Mouse (Mus musculus) limb, embryonic 12.5 days (tissue): Measurements from ENCODE around the gene Rpn1. TPM values are rescaled to one million over a fixed set of nuclear protein-coding genes. Genes with fewer than 3 reads are reported as not detected.
A peak's percentile ranks its signal among the peaks of the same experiment; 100 is the strongest.

ENCODE experiments used
- ATAC-seq: fragments of 200-750 bp; cut with Nextera tagmentation; 2 replicates; pipeline ENCODE4 v1.8.0; 2017; ENCODE audit warnings: low read depth, moderate TSS enrichment; ENCODE audit not compliant: insufficient number of reproducible peaks, insufficient read depth, low FRiP score, low TSS enrichment
- H3K27ac ChIP-seq: fragments of 300-500 bp; sonication (generic); 2 replicates; pipeline ENCODE4 v1.5.1; 2016; ENCODE audit warnings: mild to moderate bottlenecking, moderate library complexity
- H3K27me3 ChIP-seq: fragments of 300-500 bp; sonication (generic); 2 replicates; pipeline ENCODE4 v1.6.1; 2016; ENCODE audit warnings: mild to moderate bottlenecking, moderate library complexity
- H3K36me3 ChIP-seq: fragments of 300-500 bp; sonication (generic); 2 replicates; pipeline ENCODE4 v1.6.1; 2016; ENCODE audit warnings: mild to moderate bottlenecking, moderate library complexity
- H3K4me1 ChIP-seq: fragments of 300-500 bp; sonication (generic); replicated peaks from 2 replicates; pipeline ENCODE4 v1.6.1; 2016
- H3K4me2 ChIP-seq: fragments of 300-500 bp; sonication (generic); 2 replicates; pipeline ENCODE4 v1.6.1; 2016; ENCODE audit warnings: mild to moderate bottlenecking, moderate library complexity
- H3K4me3 ChIP-seq: fragments of 300-500 bp; sonication (generic); replicated peaks from 2 replicates; pipeline ENCODE4 v1.5.1; 2016; ENCODE audit warnings: mild to moderate bottlenecking
- H3K9ac ChIP-seq: fragments of 300-500 bp; sonication (generic); replicated peaks from 2 replicates; pipeline ENCODE4 v1.6.1; 2016; ENCODE audit warnings: mild to moderate bottlenecking, moderate library complexity
- H3K9me3 ChIP-seq: fragments of 300-500 bp; sonication (generic); 2 replicates; pipeline ENCODE4 v1.6.1; 2016; ENCODE audit warnings: mild to moderate bottlenecking, moderate library complexity
- WGBS: fragments of 180-500 bp; shearing (Covaris S2); methylation state at CpG from one replicate; pipeline ENCODE4 v1.1.7; 2016; 5-methylcytosine and 5-hydroxymethylcytosine counted together
- polyA plus RNA-seq: library from polyadenylated mRNA; unstranded; fragments of >200 nt; fragmentation: Nextera tagmentation; extraction: Ambion mirVana; gene quantifications from 2 replicates; pipeline ENCODE4 v1.2.1, GENCODE M21; 2016

The Rpn1 gene
- 333 and 337 TPM in 2 replicates for polyA plus RNA-seq

DNA sequence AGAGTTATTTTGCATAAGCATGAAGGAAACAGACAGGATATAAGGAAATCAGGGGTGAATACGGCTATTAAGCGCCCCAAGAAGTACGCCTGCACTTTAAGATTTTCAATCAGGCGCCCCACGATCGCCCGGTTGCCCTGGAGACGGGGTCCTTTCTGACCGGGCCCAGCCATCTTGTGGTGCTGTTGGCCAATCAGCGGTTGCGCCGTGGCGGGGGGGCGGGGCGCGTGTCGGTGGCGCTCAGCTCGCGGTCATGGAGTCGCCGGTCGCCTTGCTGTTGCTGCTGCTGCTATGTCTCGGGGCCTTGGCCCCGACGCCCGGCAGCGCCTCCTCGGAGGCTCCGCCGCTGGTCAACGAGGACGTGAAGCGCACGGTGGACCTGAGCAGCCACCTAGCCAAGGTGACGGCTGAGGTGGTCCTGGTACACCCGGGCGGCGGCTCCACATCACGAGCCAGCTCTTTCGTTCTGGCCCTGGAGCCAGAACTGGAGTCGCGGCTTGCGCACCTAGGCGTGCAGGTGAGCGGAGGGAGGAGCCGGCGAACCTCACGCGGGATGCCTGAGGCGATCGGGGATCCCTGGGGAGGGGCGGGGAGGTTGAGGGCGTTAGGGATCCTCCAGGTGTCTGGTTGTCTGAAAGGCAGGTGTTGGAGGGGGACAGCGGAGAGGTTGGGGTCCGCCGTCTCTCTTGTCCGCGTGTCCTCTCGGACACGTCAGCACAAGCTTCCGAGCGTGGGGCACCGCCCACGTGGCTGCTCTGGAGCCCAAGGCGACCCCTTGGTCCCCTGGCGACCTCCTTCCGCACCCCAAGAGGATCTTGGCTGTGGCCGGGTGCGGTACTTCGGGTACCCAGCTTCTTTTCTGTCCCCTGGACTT, at the start of gene Rpn1:
Rpn1 (plus strand) TSS at position 205 of the 874 bp plus-strand sequence.
- peak within 1 kb of the TSS; percentile 83 for H3K27ac ChIP-seq
- WGBS = under 1% methylated on average over 70 of the region's 71 CpGs
- H3K4me2 ChIP-seq = peak within 1 kb of the TSS; percentile 84
- H3K9ac ChIP-seq = peak within 1 kb of the TSS; percentile 90
- H3K4me3 ChIP-seq = peak within 1 kb of the TSS; percentile 94
- peaks cover 24% of the 10 kb centered on the region for H3K4me1 ChIP-seq
- H3K9me3 ChIP-seq = no peaks in the 10 kb centered on the region
- H3K27me3 ChIP-seq = 0 out of 2 replicates have a peak, but pooled peaks cover 3% of the 10 kb centered on the region
- ATAC-seq = peak; percentile 90
- peaks cover 16% of the 10 kb centered on the region for H3K36me3 ChIP-seq

DNA sequence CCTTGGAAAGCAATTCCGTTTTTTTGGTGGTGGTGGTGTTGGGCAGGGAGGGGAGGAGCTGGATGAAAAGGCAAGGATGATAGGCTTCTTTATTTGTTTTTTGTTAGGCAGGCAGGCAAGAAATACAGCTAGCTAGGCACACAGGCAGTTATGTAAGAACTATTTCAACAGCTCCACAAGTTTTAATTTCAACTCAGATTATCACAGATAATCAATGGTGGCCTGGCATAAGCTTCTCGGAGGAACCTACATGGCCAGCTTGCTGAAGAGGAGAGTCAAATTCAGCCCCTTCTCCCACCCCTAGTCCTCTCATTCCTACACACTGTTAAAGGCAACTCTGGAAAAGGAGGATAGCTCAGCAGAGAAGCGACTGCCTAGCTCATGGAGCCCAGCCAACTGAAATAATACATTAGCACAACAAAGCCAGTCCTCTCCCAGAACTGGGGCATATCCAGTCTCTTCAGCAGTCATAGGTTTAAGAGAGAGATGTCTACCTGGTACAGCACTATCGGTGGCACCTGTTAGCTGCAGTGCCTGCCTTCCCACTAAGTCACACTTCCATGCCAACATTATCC, 46.7 kb upstream of the Rpn1 start:
- H3K4me1 ChIP-seq = peaks cover 2% of the 10 kb centered on the region; the same call in 1 of the 2 replicates
- no peaks in the 10 kb centered on the region for H3K27me3 ChIP-seq
- H3K4me2 ChIP-seq = no peak overlapping the region
- H3K4me3 ChIP-seq = no peak overlapping the region
- H3K27ac ChIP-seq = no peak overlapping the region
- H3K36me3 ChIP-seq = peaks cover 36% of the 10 kb centered on the region; the same call in 1 of the 2 replicates
- H3K9me3 ChIP-seq = no peaks in the 10 kb centered on the region
- 93% methylated on average over 4 of the region's 4 CpGs for WGBS
- no peak overlapping the region for H3K9ac ChIP-seq
- ATAC-seq = no peak

DNA sequence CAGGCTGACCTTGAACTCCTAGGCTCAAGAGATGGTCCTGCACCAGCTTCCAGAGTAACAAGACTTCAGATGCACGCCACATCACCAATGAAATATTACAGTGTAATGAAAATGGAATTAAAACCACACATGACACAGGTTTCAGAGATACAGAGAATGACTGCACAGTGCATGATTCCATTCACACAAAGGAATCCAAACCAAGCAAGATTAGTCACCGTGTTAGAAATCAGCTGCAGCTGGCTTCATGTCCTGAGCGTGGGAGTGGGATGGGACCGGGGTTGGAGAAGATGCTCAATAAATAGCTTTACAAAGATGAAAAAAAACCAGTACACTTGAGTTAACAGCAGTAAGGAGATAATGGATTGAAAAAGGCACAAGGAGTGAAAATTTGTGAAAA, 44.9 kb upstream of the Rpn1 start:
- 94% methylated on average over 4 of the region's 4 CpGs for WGBS
- Histone ChIP-seq H3K36me3 (peaks cover 36% of the 10 kb centered on the region; the same call in 1 of the 2 replicates), H3K9ac (no peak overlapping the region), H3K4me2 (no peak overlapping the region), H3K4me1 (peaks cover 19% of the 10 kb centered on the region), H3K9me3 (no peaks in the 10 kb centered on the region), H3K4me3 (no peak overlapping the region), H3K27ac (no peak overlapping the region), H3K27me3 (no peaks in the 10 kb centered on the region)
- ATAC-seq = no peak

DNA sequence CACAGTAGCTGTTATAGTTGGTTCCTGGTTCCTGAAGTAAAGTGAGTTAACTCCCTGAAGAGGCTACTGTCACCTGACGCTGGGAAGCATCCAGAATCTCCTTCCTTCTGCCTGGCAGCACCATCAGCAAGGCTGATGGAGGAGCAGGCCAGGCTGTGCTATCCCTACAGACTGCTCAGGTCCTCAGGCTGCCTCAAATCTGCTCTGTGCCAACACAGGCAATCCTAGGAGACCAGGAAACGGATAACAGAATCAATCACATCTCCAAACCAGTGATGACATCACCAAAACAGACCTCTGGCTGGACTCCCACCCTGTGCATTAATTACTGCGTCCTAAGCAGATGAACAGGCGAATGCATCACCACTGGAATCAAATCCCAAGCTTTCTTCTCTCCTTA, 43.1 kb upstream of the Rpn1 start:
- H3K27me3 ChIP-seq = no peaks in the 10 kb centered on the region
- peaks cover 19% of the 10 kb centered on the region for H3K4me1 ChIP-seq
- H3K27ac ChIP-seq = no peak overlapping the region
- no peak for ATAC-seq
- 78% methylated on average over 4 of the region's 4 CpGs for WGBS
- no peak overlapping the region for H3K4me3 ChIP-seq
- no peak overlapping the region for H3K4me2 ChIP-seq
- no peaks in the 10 kb centered on the region for H3K9me3 ChIP-seq
- H3K36me3 ChIP-seq = peaks cover 25% of the 10 kb centered on the region; the same call in 1 of the 2 replicates
- 0 out of 2 replicates have a peak overlapping the region, but pooled peaks have one; percentile 19 for H3K9ac ChIP-seq

DNA sequence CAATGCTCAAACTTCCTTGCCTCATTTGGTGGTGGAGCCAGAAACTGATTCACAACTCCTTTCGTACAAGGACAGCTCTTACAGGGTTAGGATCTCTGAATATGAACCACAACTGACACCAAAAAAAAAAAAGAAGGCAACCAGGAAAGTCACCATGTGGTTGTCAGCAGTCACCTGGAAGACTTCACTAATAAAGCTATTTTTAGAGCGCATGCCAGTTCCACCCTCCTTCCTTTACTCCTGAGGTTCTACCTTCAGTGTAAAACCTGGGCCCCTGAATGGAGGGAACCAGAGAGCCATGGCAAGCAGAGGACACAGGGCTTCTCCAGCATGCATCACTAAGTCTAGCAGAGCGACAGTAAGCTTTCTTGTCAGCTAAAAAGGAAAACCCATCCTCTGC, 41.9 kb upstream of the Rpn1 start:
- H3K4me3 ChIP-seq = no peak overlapping the region
- WGBS = 90% methylated on average over 3 of the region's 3 CpGs
- H3K4me2 ChIP-seq = no peak overlapping the region
- peaks cover 19% of the 10 kb centered on the region for H3K4me1 ChIP-seq
- H3K27me3 ChIP-seq = 0 out of 2 replicates have a peak, but pooled peaks cover 3% of the 10 kb centered on the region
- no peaks in the 10 kb centered on the region for H3K9me3 ChIP-seq
- no peak for ATAC-seq
- H3K36me3 ChIP-seq = peaks cover 20% of the 10 kb centered on the region; the same call in 1 of the 2 replicates
- H3K9ac ChIP-seq = no peak overlapping the region
- H3K27ac ChIP-seq = no peak overlapping the region

GRCm38 (mm10) chr6:88044234-88044576, 40.1 kb upstream of the Rpn1 start:
- Histone ChIP-seq H3K36me3 (peaks cover 11% of the 10 kb centered on the region; the same call in 1 of the 2 replicates), H3K27me3 (peaks cover 10% of the 10 kb centered on the region; the same call in 1 of the 2 replicates), H3K4me3 (peak overlapping the region; percentile 98), H3K4me1 (peaks cover 19% of the 10 kb centered on the region), H3K27ac (no peak overlapping the region), H3K9me3 (no peaks in the 10 kb centered on the region), H3K9ac (peak overlapping the region; percentile 94), H3K4me2 (peak overlapping the region; percentile 94)
- ATAC-seq = no peak
- WGBS = 3% methylated on average over 3 of the region's 3 CpGs

GRCm38 (mm10) chr6:88044577-88045405, 39.5 kb upstream of the Rpn1 start, which contains the start of gene Rab7:
Rab7 (minus strand) TSS chr6:88045270.
- Histone ChIP-seq H3K36me3 (peaks cover 8% of the 10 kb centered on the region; the same call in 1 of the 2 replicates), H3K27ac (peak within 1 kb of the TSS; percentile 85), H3K9ac (peak within 1 kb of the TSS; percentile 94), H3K4me1 (peaks cover 19% of the 10 kb centered on the region), H3K27me3 (peaks cover 10% of the 10 kb centered on the region; the same call in 1 of the 2 replicates), H3K4me3 (peak within 1 kb of the TSS; percentile 98), H3K4me2 (peak within 1 kb of the TSS; percentile 94), H3K9me3 (no peaks in the 10 kb centered on the region)
- ATAC-seq = peak; percentile 97
- WGBS = 2% methylated on average over 80 of the region's 82 CpGs

- Histone ChIP-seq H3K4me2 (peak overlapping the region; percentile 94), H3K4me1 (peaks cover 19% of the 10 kb centered on the region), H3K4me3 (peak overlapping the region; percentile 98), H3K27me3 (peaks cover 10% of the 10 kb centered on the region; the same call in 1 of the 2 replicates), H3K36me3 (peaks cover 5% of the 10 kb centered on the region; the same call in 1 of the 2 replicates), H3K27ac (no peak overlapping the region), H3K9ac (no peak overlapping the region), H3K9me3 (no peaks in the 10 kb centered on the region)
- WGBS = 40% methylated on average over 3 of the region's 3 CpGs
- ATAC-seq = no peak
Observed at GRCm38 (mm10) chr6:88045406-88045766, 38.9 kb upstream of the Rpn1 start.

DNA sequence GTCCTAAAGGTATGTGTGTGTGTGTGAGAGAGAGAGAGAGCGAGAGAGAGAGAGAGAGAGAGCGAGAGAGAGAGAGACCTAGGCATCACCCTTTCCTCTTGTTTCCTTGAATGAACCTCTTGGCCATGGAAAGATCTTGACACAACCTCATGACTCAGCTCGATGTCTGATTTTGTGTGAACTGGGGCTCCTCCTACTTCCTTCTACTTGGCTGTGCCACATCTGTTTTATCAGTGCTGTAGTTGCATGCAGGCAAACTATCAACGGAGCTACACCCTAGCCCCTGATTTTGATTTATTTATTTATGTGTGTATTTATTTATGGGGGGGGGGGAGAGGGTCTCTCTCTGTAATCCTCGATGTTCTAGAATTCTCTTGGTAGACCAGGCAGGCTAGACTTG, 36.4 kb upstream of the Rpn1 start:
- no peaks in the 10 kb centered on the region for H3K36me3 ChIP-seq
- no peak for ATAC-seq
- no peak overlapping the region for H3K9ac ChIP-seq
- H3K9me3 ChIP-seq = no peaks in the 10 kb centered on the region
- no peak overlapping the region for H3K27ac ChIP-seq
- peaks cover 16% of the 10 kb centered on the region for H3K4me1 ChIP-seq
- H3K27me3 ChIP-seq = peaks cover 14% of the 10 kb centered on the region; the same call in 1 of the 2 replicates
- H3K4me2 ChIP-seq = no peak overlapping the region
- 82% methylated on average over 5 of the region's 5 CpGs for WGBS
- H3K4me3 ChIP-seq = no peak overlapping the region

GRCm38 (mm10) chr6:88049008-88049407, 35.3 kb upstream of the Rpn1 start:
- 78% methylated on average over 6 of the region's 6 CpGs for WGBS
- peaks cover 14% of the 10 kb centered on the region; the same call in 1 of the 2 replicates for H3K27me3 ChIP-seq
- no peak overlapping the region for H3K4me3 ChIP-seq
- no peak overlapping the region for H3K27ac ChIP-seq
- H3K36me3 ChIP-seq = no peaks in the 10 kb centered on the region
- no peak overlapping the region for H3K9ac ChIP-seq
- H3K4me1 ChIP-seq = peaks cover 5% of the 10 kb centered on the region
- H3K9me3 ChIP-seq = no peaks in the 10 kb centered on the region
- no peak for ATAC-seq
- H3K4me2 ChIP-seq = no peak overlapping the region
